Mouse (Mus musculus) G1E (cell line): ENCODE results near the gene Gm43552. TPM values are rescaled to one million over a fixed set of nuclear protein-coding genes. Genes with fewer than 3 reads are reported as not detected.

ENCODE experiments used
- ATAC-seq: 2 replicates; pipeline ENCODE4 v1.8.0; 2016; ENCODE audit warnings: mild to moderate bottlenecking; ENCODE audit not compliant: insufficient number of reproducible peaks, poor library complexity, low FRiP score, severe bottlenecking; ENCODE audit errors: extremely low read depth
- DNase-seq: peaks from one replicate; pipeline ENCODE4 v3.0.0; 2012; ENCODE audit warnings: low spot score
- H3K27me3 ChIP-seq: 2 replicates; pipeline ENCODE4 v1.6.1; 2012; ENCODE audit warnings: mild to moderate bottlenecking, low read length, inconsistent platforms; ENCODE audit not compliant: insufficient read depth
- H3K36me3 ChIP-seq: replicated peaks from 2 replicates; pipeline ENCODE3; 2012; ENCODE audit warnings: mild to moderate bottlenecking, inconsistent platforms
- H3K4me1 ChIP-seq: 2 replicates; pipeline ENCODE4 v1.6.1; 2012; ENCODE audit warnings: low read depth, low read length, inconsistent platforms, mixed read lengths; ENCODE audit not compliant: insufficient read depth
- H3K4me3 ChIP-seq: 2 replicates; pipeline ENCODE4 v1.5.1; 2012; ENCODE audit warnings: low read depth, mild to moderate bottlenecking, inconsistent platforms, low read length, moderate library complexity, mixed read lengths
- H3K9me3 ChIP-seq: replicated peaks from 2 replicates; pipeline ENCODE4 v1.6.1; 2012; ENCODE audit warnings: inconsistent platforms
- CTCF ChIP-seq: IDR thresholded peaks from 2 replicates; pipeline ENCODE4 v1.5.1; 2012; ENCODE audit warnings: low read depth, low read length, inconsistent platforms, mixed read lengths
- GATA1 ChIP-seq: IDR thresholded peaks from 2 replicates; pipeline ENCODE4 v1.6.1; 2012; ENCODE audit warnings: borderline replicate concordance, low read length, inconsistent platforms, mixed read lengths
- GATA2 ChIP-seq: IDR thresholded peaks from 2 replicates; pipeline ENCODE4 v1.6.1; 2012; ENCODE audit warnings: low read depth, low read length, inconsistent platforms, borderline replicate concordance
- POLR2AphosphoS5 ChIP-seq: IDR thresholded peaks from 2 replicates; pipeline ENCODE4 v1.6.1; 2012; ENCODE audit warnings: low read depth, low read length, inconsistent platforms; ENCODE audit not compliant: insufficient replicate concordance
- TAL1 ChIP-seq: conservative IDR thresholded peaks from 2 replicates; pipeline ENCODE4 v1.6.1; 2012; ENCODE audit warnings: low read depth, low read length, inconsistent platforms, mixed read lengths
- polyA plus RNA-seq: library from polyadenylated mRNA; stranded (reverse); fragments of >175 nt; gene quantifications from 2 replicates; pipeline ENCODE4 v1.2.3, GENCODE M21; 2012
- total RNA-seq, 2 experiments: library from RNA; stranded (forward) in 1 of 2; stranded (reverse) in 1 of 2; fragments of 200-1000 nt in 1 of 2; fragments of >200 nt in 1 of 2; fragmentation: Nextera tagmentation in 1 of 2; gene quantifications; 2 replicates each; pipeline ENCODE4 v1.2.3; 2014 to 2017

The Gm43552 gene
- total and polyA plus RNA-seq, 3 experiments, result 17.8 TPM; not detected in 2

DNA sequence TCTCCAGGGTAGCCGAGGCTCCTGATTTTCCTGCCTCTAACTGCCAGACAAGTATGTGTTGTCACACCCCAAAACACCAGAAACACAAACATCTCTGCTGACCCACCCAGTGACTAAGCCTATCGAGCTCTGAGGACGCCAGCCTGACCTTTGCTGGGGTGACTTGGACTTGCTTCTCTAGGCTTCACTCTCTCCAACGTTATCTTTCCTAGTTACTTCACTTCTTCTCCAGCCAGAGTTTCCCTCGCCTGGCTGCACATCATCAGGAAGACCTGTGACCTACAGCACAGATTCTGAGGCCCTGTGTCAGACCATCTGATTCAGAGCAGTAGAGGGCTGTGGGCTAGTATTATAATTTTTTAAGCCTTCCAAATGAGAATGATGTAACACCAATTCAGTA is 37.9 kb downstream of the Gm43552 start:
- no peaks in the 10 kb centered on the region for H3K27me3 ChIP-seq
- H3K4me1 ChIP-seq, result no peaks in the 10 kb centered on the region
- no peak overlapping the region for H3K4me3 ChIP-seq
- TF ChIP-seq GATA2 (no peak), TAL1 (no peak), POLR2AphosphoS5 (no peak), CTCF (no peak), GATA1 (no peak)
- no peak for DNase-seq
- H3K9me3 ChIP-seq, result no peaks in the 10 kb centered on the region
- peaks cover 34% of the 10 kb centered on the region for H3K36me3 ChIP-seq
- no peak for ATAC-seq

DNA sequence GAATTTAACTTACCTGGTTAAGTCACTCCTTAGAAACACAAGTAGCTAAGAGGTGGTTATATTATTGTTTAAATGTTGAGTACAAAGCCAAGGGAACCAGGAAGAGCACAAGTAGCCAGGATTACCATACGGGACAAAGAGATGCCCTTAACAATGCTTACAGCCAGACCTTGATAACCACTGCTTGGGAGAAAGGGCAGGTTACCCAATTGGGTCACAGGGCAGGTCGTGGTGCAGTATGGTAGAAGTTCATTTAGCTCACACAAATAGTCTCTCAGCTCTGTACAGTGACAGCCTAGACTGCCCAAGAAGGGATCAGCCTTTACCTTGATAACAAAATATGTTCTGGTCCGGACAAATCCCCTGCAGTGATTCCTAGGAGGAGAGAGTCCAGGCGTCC is 43.7 kb downstream of the Gm43552 start:
- no peak for TF ChIP-seq TAL1
- no peak for TF ChIP-seq POLR2AphosphoS5
- no peak for TF ChIP-seq GATA1
- no peak for TF ChIP-seq GATA2
- TF ChIP-seq CTCF, result no peak
- ATAC-seq (no peak), DNase-seq (no peak)
- Histone ChIP-seq H3K36me3 (peaks cover 22% of the 10 kb centered on the region), H3K4me1 (no peaks in the 10 kb centered on the region), H3K4me3 (no peak overlapping the region), H3K27me3 (no peaks in the 10 kb centered on the region), H3K9me3 (no peaks in the 10 kb centered on the region)

DNA sequence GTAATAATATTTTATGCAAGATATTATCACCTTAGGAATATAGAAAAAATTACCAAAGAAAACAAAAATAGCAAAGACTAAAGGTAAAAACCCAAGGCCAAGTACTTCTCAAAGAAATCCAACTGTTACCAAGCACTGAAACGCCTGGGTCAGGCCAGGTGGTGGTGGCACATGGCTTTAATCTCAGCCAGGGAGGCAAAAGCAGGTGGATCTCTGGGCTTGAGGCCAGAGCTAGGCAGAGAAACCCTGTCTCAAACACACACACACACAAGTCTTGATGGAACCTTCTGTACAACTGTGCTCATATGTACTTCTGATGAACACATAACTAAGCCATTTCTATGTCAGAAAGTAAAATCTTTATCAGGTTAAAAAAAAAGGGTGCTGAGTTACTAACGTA is 44.8 kb downstream of the Gm43552 start:
- H3K4me1 ChIP-seq, result peaks cover 2% of the 10 kb centered on the region; the same call in 1 of the 2 replicates
- no peaks in the 10 kb centered on the region for H3K9me3 ChIP-seq
- no peak for TF ChIP-seq TAL1
- no peak overlapping the region for H3K4me3 ChIP-seq
- H3K27me3 ChIP-seq, result no peaks in the 10 kb centered on the region
- no peak for DNase-seq
- peaks cover 22% of the 10 kb centered on the region for H3K36me3 ChIP-seq
- no peak for ATAC-seq

DNA sequence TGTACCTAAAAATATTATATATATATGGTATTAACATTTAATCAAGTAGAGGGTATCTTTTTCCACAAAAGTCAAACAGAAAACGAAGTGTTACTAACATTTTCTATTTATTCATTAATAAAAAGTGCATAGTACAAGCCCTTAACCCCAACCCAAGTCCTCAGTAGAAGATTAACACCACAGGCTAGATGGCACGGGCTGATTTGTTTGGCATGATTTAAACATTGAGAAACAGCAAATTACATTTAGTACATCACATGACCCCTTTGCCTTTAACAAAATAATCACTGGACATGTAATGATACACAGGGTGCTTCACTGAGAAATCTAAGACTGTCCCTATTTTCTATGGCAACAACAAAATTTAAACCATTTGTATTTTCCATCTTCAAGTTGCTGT is 45.9 kb downstream of the Gm43552 start:
- no peaks in the 10 kb centered on the region for H3K27me3 ChIP-seq
- no peaks in the 10 kb centered on the region for H3K9me3 ChIP-seq
- H3K36me3 ChIP-seq, result peaks cover 21% of the 10 kb centered on the region
- no peak for ATAC-seq
- DNase-seq, result no peak
- TF ChIP-seq POLR2AphosphoS5 (no peak), GATA1 (no peak), CTCF (no peak), TAL1 (no peak), GATA2 (no peak)
- peaks cover 2% of the 10 kb centered on the region; the same call in 1 of the 2 replicates for H3K4me1 ChIP-seq
- H3K4me3 ChIP-seq, result no peak overlapping the region

DNA sequence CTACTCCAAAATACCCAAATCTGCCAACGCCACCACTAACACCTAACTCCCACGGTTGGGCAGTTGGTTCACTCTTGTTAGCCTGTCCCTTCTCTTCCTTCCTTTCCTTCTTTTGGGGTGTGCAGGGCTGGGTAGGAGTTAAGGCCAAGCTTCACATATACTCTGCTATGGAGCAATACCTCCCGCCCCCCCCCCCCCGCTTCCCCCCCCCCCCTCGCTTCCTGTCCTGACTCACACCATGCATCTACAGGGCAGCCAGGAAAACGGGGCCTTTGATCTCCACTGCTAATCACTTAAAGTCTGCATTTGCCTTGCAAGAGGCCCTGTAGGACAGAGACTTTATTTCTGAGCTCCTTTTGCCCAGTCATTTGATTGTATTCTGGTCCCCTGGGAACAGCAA is 47.7 kb downstream of the Gm43552 start:
- ATAC-seq, result no peak
- Histone ChIP-seq H3K9me3 (no peaks in the 10 kb centered on the region), H3K4me1 (peaks cover 2% of the 10 kb centered on the region; the same call in 1 of the 2 replicates), H3K27me3 (0 out of 2 replicates have a peak, but pooled peaks cover 4% of the 10 kb centered on the region), H3K36me3 (peaks cover 13% of the 10 kb centered on the region), H3K4me3 (no peak overlapping the region)
- DNase-seq, result no peak
- TF ChIP-seq GATA1 (no peak), POLR2AphosphoS5 (no peak), CTCF (no peak), TAL1 (no peak), GATA2 (no peak)

DNA sequence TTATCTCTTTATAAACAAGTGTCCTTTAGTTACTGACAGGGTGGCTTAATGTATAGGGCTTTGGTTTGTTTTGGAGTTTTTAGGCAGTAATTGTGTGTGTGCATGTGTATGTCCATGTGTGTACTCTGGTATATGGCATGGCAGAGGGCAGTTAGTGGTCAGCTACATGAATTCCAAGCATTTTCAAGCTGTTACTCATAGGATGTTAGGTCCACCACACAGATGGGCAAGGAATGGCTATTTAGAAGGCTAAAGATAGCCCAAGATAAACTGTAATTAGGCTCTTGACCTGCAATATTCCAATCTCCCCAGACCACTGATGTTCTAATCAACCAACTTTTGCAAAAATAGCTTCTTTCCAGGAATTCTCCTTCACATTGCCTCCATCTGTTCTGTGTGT is 54.6 kb downstream of the Gm43552 start:
- peaks cover 25% of the 10 kb centered on the region for H3K4me1 ChIP-seq
- peaks cover 2% of the 10 kb centered on the region for H3K36me3 ChIP-seq
- DNase-seq, result no peak
- no peak overlapping the region for H3K4me3 ChIP-seq
- H3K27me3 ChIP-seq, result peaks cover 17% of the 10 kb centered on the region
- no peak for ATAC-seq
- H3K9me3 ChIP-seq, result no peaks in the 10 kb centered on the region
- no peak for TF ChIP-seq GATA1
- TF ChIP-seq TAL1, result no peak
- TF ChIP-seq GATA2, result no peak
- TF ChIP-seq CTCF, result no peak
- TF ChIP-seq POLR2AphosphoS5, result no peak

DNA sequence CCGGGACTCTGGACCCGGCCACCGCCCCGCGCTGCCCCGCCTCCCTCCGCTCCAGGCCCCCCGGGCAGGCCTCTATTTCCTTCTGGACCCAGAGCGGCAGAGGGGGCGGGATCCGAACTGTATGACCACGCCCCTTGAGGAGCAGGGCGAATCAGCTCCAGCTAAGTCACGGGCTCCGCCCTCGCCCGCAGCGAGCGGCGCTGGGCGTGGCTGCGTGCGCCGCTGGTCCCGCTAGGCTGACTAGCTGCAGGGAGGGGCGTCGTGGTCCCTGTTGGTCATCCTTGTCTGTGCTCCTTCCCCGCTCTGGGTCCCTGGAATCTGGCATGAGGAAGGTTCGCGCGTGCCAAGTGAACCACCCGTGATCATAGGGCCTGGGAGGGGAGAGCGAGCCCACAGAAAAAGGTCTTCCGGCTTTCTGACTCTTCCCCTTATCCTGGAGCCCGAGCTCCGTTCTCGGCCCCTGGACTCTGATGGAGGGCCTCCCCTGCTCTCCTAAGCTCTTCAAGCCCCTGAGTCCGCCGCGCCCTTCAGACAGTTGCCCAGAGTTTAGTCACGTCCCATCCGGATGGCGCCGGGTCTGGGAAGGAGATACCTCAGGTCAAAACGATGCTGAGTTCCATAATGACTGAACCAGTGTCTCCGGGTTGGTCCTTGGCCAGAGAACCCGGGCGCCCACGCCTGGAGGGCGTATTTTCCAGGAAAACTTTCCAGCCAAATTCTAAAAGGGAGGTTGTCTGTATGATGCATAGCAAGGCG is 56.6 kb downstream of the Gm43552 start, which contains the start of gene Ugdh:
Gene Ugdh (minus strand): TSS at position 144 of the 756 bp plus-strand sequence.
- TF ChIP-seq GATA1, result no peak
- TF ChIP-seq GATA2, result no peak
- TF ChIP-seq CTCF, result no peak
- no peak for TF ChIP-seq TAL1
- no peak for TF ChIP-seq POLR2AphosphoS5
- peak; percentile 90 for DNase-seq
- H3K4me3 ChIP-seq, result peak within 1 kb of the TSS; percentile 87
- H3K9me3 ChIP-seq, result no peaks in the 10 kb centered on the region
- H3K36me3 ChIP-seq, result no peaks in the 10 kb centered on the region
- H3K27me3 ChIP-seq, result peaks cover 16% of the 10 kb centered on the region
- H3K4me1 ChIP-seq, result peaks cover 28% of the 10 kb centered on the region
- ATAC-seq, result peak; percentile 92
